In the genomic region with DNA sequence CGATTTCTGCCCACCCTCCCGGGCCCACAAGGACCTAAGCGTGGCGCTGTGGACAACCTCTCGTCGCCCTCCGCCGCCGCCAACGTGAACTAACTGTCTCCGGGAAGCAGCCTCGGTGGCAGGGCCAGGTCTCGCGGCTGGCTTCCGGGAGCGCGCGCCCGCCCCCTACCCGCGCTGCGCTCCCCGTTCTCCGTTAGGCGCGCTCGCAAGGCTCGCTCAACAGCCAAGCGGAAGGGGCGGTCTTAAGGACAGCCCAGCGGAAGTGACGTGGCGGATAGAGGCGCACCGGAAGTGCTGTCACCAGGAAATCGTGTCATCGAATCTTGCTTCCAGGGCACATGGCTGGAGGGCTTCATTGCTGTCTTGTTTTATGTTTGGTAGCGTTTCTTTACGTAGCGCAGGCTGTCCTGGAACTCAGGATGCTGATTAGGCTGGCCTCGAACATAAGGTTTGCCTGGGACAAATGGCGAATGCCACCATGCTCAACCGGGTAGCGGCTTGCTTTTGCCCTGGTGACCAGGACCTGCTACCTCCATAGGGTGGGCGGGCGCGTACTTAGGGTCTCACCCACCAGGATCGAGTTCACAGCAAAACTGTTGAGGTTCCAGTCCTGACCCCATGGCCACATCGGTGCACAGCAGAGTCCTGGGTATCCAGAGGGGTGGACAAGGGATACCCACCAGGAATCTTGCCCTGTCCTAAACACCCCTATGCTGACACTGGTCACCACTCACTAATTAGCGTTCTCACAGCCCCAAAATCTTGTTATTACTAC, we compare ENCODE assay signal across 7 mouse cellular contexts. TPM values are rescaled to one million over a fixed set of nuclear protein-coding genes. Genes with fewer than 3 reads are reported as not detected.
DNase-seq lines count a peak whose midpoint lies in the region; ATAC-seq and TF ChIP-seq lines count a peak whose summit lies in the region.

Tmem230 (minus strand) TSS at position 269 of the 775 bp plus-strand sequence.

- peak within 1 kb of the TSS; percentile 61 for H3K4me3 ChIP-seq in embryonic facial prominence, embryonic 13.5 days
- peak within 1 kb of the TSS; percentile 74 for H3K4me3 ChIP-seq in kidney, adult 2 months (ENCODE audit: insufficient read depth, low read depth, low read length)
- H3K4me3 ChIP-seq in limb, embryonic 12.5 days (replicated peaks) = peak within 1 kb of the TSS; percentile 57
- H3K4me3 ChIP-seq in midbrain, embryonic 15.5 days = peak within 1 kb of the TSS; percentile 73
- peak within 1 kb of the TSS; percentile 69 for H3K4me3 ChIP-seq in spleen, adult 2 months (ENCODE audit: extremely low read depth, insufficient read depth, insufficient read length)

- WGBS in embryonic facial prominence, embryonic 13.5 days = 3% methylated on average over 50 of the region's 50 CpGs
- WGBS in kidney, adult 2 months = 8% methylated on average over 50 of the region's 50 CpGs
- 5% methylated on average over 50 of the region's 50 CpGs for WGBS in limb, embryonic 12.5 days
- WGBS in midbrain, embryonic 15.5 days = 6% methylated on average over 48 of the region's 50 CpGs
- WGBS in spleen, adult 2 months = 11% methylated on average over 50 of the region's 50 CpGs

- H3K9ac ChIP-seq in embryonic facial prominence, embryonic 13.5 days = peak within 1 kb of the TSS; percentile 79
- H3K9ac ChIP-seq in limb, embryonic 12.5 days (replicated peaks) = peak within 1 kb of the TSS; percentile 75
- peak within 1 kb of the TSS; percentile 58 for H3K9ac ChIP-seq in midbrain, embryonic 15.5 days

- peak; percentile 95 to 96 for DNase-seq in adrenal gland, postnatal 36 days
- DNase-seq in heart, adult 18-20 months = peak; percentile 95 to 96
- DNase-seq in kidney, adult 2 months = peak; percentile 97
- peak; percentile 93 for DNase-seq in spleen, adult 2 months (ENCODE audit: low read depth in 1 of 2, low spot score in 2 of 2)

- peak within 1 kb of the TSS; percentile 85 for H3K27ac ChIP-seq in embryonic facial prominence, embryonic 13.5 days
- peak within 1 kb of the TSS; percentile 13; the same call in 1 of the 2 replicates for H3K27ac ChIP-seq in kidney, adult 2 months (ENCODE audit: insufficient read depth, low read depth, low read length)
- peak within 1 kb of the TSS; percentile 84 for H3K27ac ChIP-seq in limb, embryonic 12.5 days
- H3K27ac ChIP-seq in midbrain, embryonic 15.5 days = peak within 1 kb of the TSS; percentile 81
- H3K27ac ChIP-seq in spleen, adult 2 months (ENCODE audit: insufficient read depth, low read length) = peak within 1 kb of the TSS; percentile 82

- no peaks in the 10 kb centered on the region for H3K27me3 ChIP-seq in embryonic facial prominence, embryonic 13.5 days
- H3K27me3 ChIP-seq in kidney, adult 2 months (replicated peaks; ENCODE audit: control insufficient read depth, insufficient read depth, low read length) = no peaks in the 10 kb centered on the region
- H3K27me3 ChIP-seq in limb, embryonic 12.5 days = no peaks in the 10 kb centered on the region
- H3K27me3 ChIP-seq in midbrain, embryonic 15.5 days (replicated peaks) = no peaks in the 10 kb centered on the region
- H3K27me3 ChIP-seq in spleen, adult 2 months (ENCODE audit: control insufficient read depth, insufficient read depth, low read length) = no peaks in the 10 kb centered on the region

- peaks cover 38% of the 10 kb centered on the region for H3K36me3 ChIP-seq in embryonic facial prominence, embryonic 13.5 days
- no peaks in the 10 kb centered on the region; the same call in 1 of the 2 replicates for H3K36me3 ChIP-seq in kidney, adult 2 months (ENCODE audit: control insufficient read depth, insufficient read depth, low read length)
- peaks cover 54% of the 10 kb centered on the region for H3K36me3 ChIP-seq in limb, embryonic 12.5 days
- peaks cover 1% of the 10 kb centered on the region; the same call in 1 of the 2 replicates for H3K36me3 ChIP-seq in midbrain, embryonic 15.5 days (replicated peaks)
- H3K36me3 ChIP-seq in spleen, adult 2 months (ENCODE audit: control insufficient read depth, insufficient read depth, low read length) = peaks cover 6% of the 10 kb centered on the region

- peak; percentile 39 for TF ChIP-seq POLR2A in kidney, adult 2 months (IDR thresholded peaks at IDR 0.05; ENCODE audit: low read depth, low read length)
- peak; percentile 51; the same call in 1 of the 2 replicates for TF ChIP-seq POLR2A in spleen, adult 2 months (IDR thresholded peaks at IDR 0.05; ENCODE audit: low read depth, low read length)

- TF ChIP-seq CTCF in kidney, adult 2 months (conservative IDR thresholded peaks at IDR 0.05; ENCODE audit: insufficient read depth, insufficient read length, low read depth, low read length) = no peak
- no peak for TF ChIP-seq CTCF in spleen, adult 2 months (IDR thresholded peaks at IDR 0.05; ENCODE audit: extremely low read depth, insufficient read depth, insufficient read length, insufficient replicate concordance)

- no peaks in the 10 kb centered on the region for H3K9me3 ChIP-seq in embryonic facial prominence, embryonic 13.5 days
- no peaks in the 10 kb centered on the region for H3K9me3 ChIP-seq in limb, embryonic 12.5 days
- no peaks in the 10 kb centered on the region for H3K9me3 ChIP-seq in midbrain, embryonic 15.5 days

- peaks cover 31% of the 10 kb centered on the region for H3K4me1 ChIP-seq in embryonic facial prominence, embryonic 13.5 days
- peaks cover 4% of the 10 kb centered on the region; the same call in 1 of the 2 replicates for H3K4me1 ChIP-seq in kidney, adult 2 months (ENCODE audit: control insufficient read depth, insufficient read depth, low read length)
- peaks cover 26% of the 10 kb centered on the region for H3K4me1 ChIP-seq in limb, embryonic 12.5 days (replicated peaks)
- peaks cover 31% of the 10 kb centered on the region for H3K4me1 ChIP-seq in midbrain, embryonic 15.5 days
- peaks cover 6% of the 10 kb centered on the region; the same call in 1 of the 2 replicates for H3K4me1 ChIP-seq in spleen, adult 2 months (ENCODE audit: control insufficient read depth, insufficient read depth, insufficient read length)

- peak; percentile 88 for ATAC-seq in embryonic facial prominence, embryonic 13.5 days (ENCODE audit: insufficient number of reproducible peaks, insufficient read depth, low FRiP score, low TSS enrichment, low read depth)
- ATAC-seq in limb, embryonic 12.5 days (ENCODE audit: insufficient number of reproducible peaks, insufficient read depth, low FRiP score, low TSS enrichment, low read depth) = peak; percentile 89
- ATAC-seq in midbrain, embryonic 15.5 days (replicated peaks) = peak; percentile 94

- H3K4me2 ChIP-seq in embryonic facial prominence, embryonic 13.5 days = peak within 1 kb of the TSS; percentile 81
- peak within 1 kb of the TSS; percentile 74 for H3K4me2 ChIP-seq in limb, embryonic 12.5 days
- H3K4me2 ChIP-seq in midbrain, embryonic 15.5 days = peak within 1 kb of the TSS; percentile 92

RNA-seq across cellular contexts. Expression of gene Tmem230, which starts in this region (rescaled TPM):
- total RNA-seq in adrenal gland, postnatal 36 days (2021) = 10 to 100 TPM; 42.7 to 48.1 TPM
- polyA plus RNA-seq in embryonic facial prominence, embryonic 13.5 days (2015; fragmentation: Nextera tagmentation; extraction: Ambion mirVana) = 55.9 and 61.2 TPM in 2 replicates
- 10 to 100 TPM; 24.7 to 26.9 TPM for total RNA-seq in heart, adult 18-20 months (2021)
- polyA plus RNA-seq in kidney, adult 2 months (2012; rRNA removed) = 42.7 and 57.5 TPM in 2 replicates
- 46.8 and 47.3 TPM in 2 replicates for polyA plus RNA-seq in limb, embryonic 12.5 days (2016; fragmentation: Nextera tagmentation; extraction: Ambion mirVana)
- 42.9 and 48.0 TPM in 2 replicates for polyA plus RNA-seq in midbrain, embryonic 15.5 days (2015; fragmentation: Nextera tagmentation; extraction: Ambion mirVana)
- 40.7 and 154 TPM in 2 replicates for polyA plus RNA-seq in spleen, adult 2 months (2012; rRNA removed)

Comparison
In these comparisons a context has a peak if more than half of its experiments do, and no peak if none do; other contexts are left out.
1. Peak in every context shown above with its lines: DNase-seq, ATAC-seq, H3K4me3 ChIP-seq and H3K27ac ChIP-seq.
2. H3K27ac ChIP-seq: peak in every context shown above with its lines; median percentile 85 in embryonic facial prominence, embryonic 13.5 days; 84 in limb, embryonic 12.5 days; 82 in spleen, adult 2 months; 81 in midbrain, embryonic 15.5 days; 13 in kidney, adult 2 months.